Comparison of ENCODE assay signal across 12 mouse cellular contexts in the genomic region with DNA sequence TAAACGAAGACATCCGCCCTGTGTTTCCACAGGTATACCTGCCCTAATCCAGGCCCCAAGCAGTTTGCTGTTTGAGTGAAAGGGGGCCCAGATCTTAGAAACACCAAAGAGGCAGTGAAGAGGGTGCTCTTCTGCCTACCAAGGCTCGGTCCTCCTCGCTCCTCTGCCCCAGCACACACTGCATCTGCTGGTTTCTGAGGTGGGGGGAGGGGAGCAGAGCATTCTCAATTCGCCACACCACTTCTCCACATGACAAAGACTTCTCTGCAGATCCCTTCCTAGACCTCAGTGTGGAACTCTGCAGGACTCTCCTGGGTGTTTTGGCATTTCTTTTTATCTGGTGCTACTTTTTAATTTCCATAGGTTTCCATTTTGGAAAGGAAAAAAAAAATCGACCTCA.
DNase-seq lines count a peak whose midpoint lies in the region; ATAC-seq and TF ChIP-seq lines count a peak whose summit lies in the region.
"Had no signal": no experiment of that assay in that cellular context is flagged by ENCODE, and none has a peak within 500 bp of the region (broad histone marks: within the 10 kb centered on the region; RNA-seq: fewer than 3 reads in every experiment).

No protein-coding gene starts in this region.

- no peak overlapping the region for H3K4me3 ChIP-seq in cerebellum, adult 2 months (replicated peaks; ENCODE audit: insufficient read depth, low read depth, low read length)
- no peak overlapping the region for H3K4me3 ChIP-seq in midbrain, embryonic 11.5 days (ENCODE audit: low read depth, low read length)
- H3K4me3 ChIP-seq in midbrain, embryonic 13.5 days (replicated peaks) = no peak overlapping the region

- H3K27me3 ChIP-seq in cerebellum, adult 2 months (ENCODE audit: control insufficient read depth, insufficient read depth, low read length) = no peaks in the 10 kb centered on the region
- H3K27me3 ChIP-seq in midbrain, embryonic 11.5 days (ENCODE audit: control insufficient read depth, insufficient read depth, low read length) = no peaks in the 10 kb centered on the region
- H3K27me3 ChIP-seq in midbrain, embryonic 13.5 days = no peaks in the 10 kb centered on the region
- H3K27me3 ChIP-seq: CH12.LX had no signal

- TF ChIP-seq POLR2A in cerebellum, adult 2 months (IDR thresholded peaks at IDR 0.05; ENCODE audit: borderline replicate concordance, insufficient read depth, low read length) = no peak

- no peaks in the 10 kb centered on the region for H3K36me3 ChIP-seq in midbrain, embryonic 11.5 days (ENCODE audit: control insufficient read depth, insufficient read depth, low read length)
- no peaks in the 10 kb centered on the region for H3K36me3 ChIP-seq in midbrain, embryonic 13.5 days

- H3K4me2 ChIP-seq in midbrain, embryonic 11.5 days = no peak overlapping the region
- no peak overlapping the region for H3K4me2 ChIP-seq in midbrain, embryonic 13.5 days (replicated peaks)

- H3K4me1 ChIP-seq in cerebellum, adult 2 months (ENCODE audit: control insufficient read depth, insufficient read depth, low read length) = peaks cover 11% of the 10 kb centered on the region
- H3K4me1 ChIP-seq in midbrain, embryonic 11.5 days (ENCODE audit: control insufficient read depth, insufficient read depth, low read length) = peaks cover 13% of the 10 kb centered on the region
- peaks cover 11% of the 10 kb centered on the region for H3K4me1 ChIP-seq in midbrain, embryonic 13.5 days (replicated peaks)

- ATAC-seq in midbrain, embryonic 11.5 days (ENCODE audit: low FRiP score) = peak; percentile 79
- ATAC-seq in midbrain, embryonic 13.5 days = no peak; the same call in 1 of the 2 replicates

- H3K27ac ChIP-seq in cerebellum, adult 2 months (ENCODE audit: insufficient read depth, low read length) = peak overlapping the region; percentile 69; the same call in 1 of the 2 replicates
- H3K27ac ChIP-seq in midbrain, embryonic 11.5 days (ENCODE audit: low read depth, low read length) = no peak overlapping the region
- no peak overlapping the region for H3K27ac ChIP-seq in midbrain, embryonic 13.5 days

- H3K9ac ChIP-seq in midbrain, embryonic 11.5 days (ENCODE audit: low read length) = no peak overlapping the region
- H3K9ac ChIP-seq in midbrain, embryonic 13.5 days (replicated peaks) = no peak overlapping the region

- no peak for TF ChIP-seq CTCF in cerebellum, adult 2 months (IDR thresholded peaks at IDR 0.05; ENCODE audit: borderline replicate concordance, insufficient read depth, low read depth, low read length)

- no peaks in the 10 kb centered on the region for H3K9me3 ChIP-seq in midbrain, embryonic 11.5 days (ENCODE audit: control insufficient read depth, low read length)
- no peaks in the 10 kb centered on the region for H3K9me3 ChIP-seq in midbrain, embryonic 13.5 days

- 62% methylated on average over 6 of the region's 6 CpGs for WGBS in cerebellum, adult 2 months
- 25% methylated on average over 6 of the region's 6 CpGs for WGBS in midbrain, embryonic 11.5 days
- 27% methylated on average over 6 of the region's 6 CpGs for WGBS in midbrain, embryonic 13.5 days

- DNase-seq in cerebellum, adult 2 months = no peak
- DNase-seq in cerebellum, adult 8-10 months = no peak
- DNase-seq in midbrain, embryonic 11.5 days (ENCODE audit: low spot score, missing footprints) = peak; percentile 90
- peak; percentile 53 for DNase-seq in embryo, embryonic 11 days
- DNase-seq in mesoderm, embryonic 11.5 days (ENCODE audit: low read depth, low spot score) = peak; percentile 51
- no peak for DNase-seq in thymus, postnatal 25 days
- DNase-seq in spleen, postnatal 10 days (ENCODE audit: low spot score in 2 of 2) = no peak
- DNase-seq: kidney, adult 2 months; lung, postnatal 10 days; right cerebral cortex, postnatal 14 days had no signal

Comparison
In these comparisons a context has a peak if more than half of its experiments do, and no peak if none do; other contexts are left out.
1. DNase-seq: peak in midbrain, embryonic 11.5 days (single experiment), embryo, embryonic 11 days (single experiment) and mesoderm, embryonic 11.5 days (single experiment); none in cerebellum, adult 2 months (0 of 2), cerebellum, adult 8-10 months (single experiment), thymus, postnatal 25 days (single experiment) and spleen, postnatal 10 days (0 of 2).